Mouse (Mus musculus) T-helper 1 cell (primary cell): ENCODE results near the gene Iqschfp.

Experiments used
- in situ Hi-C: fragments of 300-600 bp; cut with MboI, MseI; formaldehyde crosslinking; loops from one replicate; pipeline ENCODE4 v1.15.1; 2025; ENCODE audit warnings: high pct_unique_total_duplicates

Gene Iqschfp

GRCm38 (mm10) chr3:68518586-68518985 is 626.6 kb downstream of the Iqschfp start:
- in situ Hi-C loops, result no loop called here

- in situ Hi-C loops, result no loop called here
Measured at GRCm38 (mm10) chr3:68525361-68525878, 633.4 kb downstream of the Iqschfp start.

DNA sequence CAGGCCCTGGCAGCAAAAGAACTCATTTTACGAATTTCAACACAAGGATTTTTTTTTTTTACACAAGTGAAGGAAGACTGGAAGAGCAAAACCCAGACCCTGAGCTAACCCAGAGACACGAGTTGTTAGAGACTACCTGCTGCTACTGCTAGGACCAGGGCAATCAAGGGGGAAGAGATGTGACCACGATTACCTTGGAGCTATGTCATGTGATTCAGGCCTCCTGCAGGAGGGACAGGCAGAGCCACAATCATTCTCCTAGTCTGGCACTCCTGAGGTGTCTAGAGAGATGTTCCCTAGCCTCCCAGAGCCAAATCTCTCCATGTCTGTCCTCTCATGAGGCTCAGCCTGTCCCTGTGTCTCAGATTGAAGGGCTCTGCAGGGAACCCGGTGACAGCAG is 634.4 kb downstream of the Iqschfp start:
- in situ Hi-C loops, result no loop called here

DNA sequence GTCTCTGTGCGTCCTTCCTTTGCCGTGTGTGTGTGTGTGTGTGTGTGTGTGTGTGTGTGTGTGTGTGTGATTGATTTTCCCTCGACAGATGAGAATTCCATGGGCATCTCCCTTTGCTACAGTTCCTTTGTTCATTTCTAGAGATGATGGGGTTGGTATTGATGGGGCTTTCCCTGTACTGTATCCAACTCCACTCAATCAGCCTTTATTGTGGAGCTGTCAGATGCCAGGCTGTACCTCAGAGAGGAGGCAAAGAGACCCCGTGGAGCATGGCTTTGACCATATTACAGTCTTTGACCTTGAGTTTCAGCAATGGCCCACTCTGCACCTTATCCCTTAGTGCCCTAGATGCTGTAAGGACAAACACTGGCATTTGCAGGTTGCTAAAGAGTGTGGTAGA is 635.1 kb downstream of the Iqschfp start:
- in situ Hi-C loops, result no loop called here

GRCm38 (mm10) chr3:68531908-68532307 is 639.9 kb downstream of the Iqschfp start:
- in situ Hi-C loops, result no loop called here

- in situ Hi-C loops, result no loop called here
Measured at GRCm38 (mm10) chr3:68534571-68535051, 642.6 kb downstream of the Iqschfp start.

DNA sequence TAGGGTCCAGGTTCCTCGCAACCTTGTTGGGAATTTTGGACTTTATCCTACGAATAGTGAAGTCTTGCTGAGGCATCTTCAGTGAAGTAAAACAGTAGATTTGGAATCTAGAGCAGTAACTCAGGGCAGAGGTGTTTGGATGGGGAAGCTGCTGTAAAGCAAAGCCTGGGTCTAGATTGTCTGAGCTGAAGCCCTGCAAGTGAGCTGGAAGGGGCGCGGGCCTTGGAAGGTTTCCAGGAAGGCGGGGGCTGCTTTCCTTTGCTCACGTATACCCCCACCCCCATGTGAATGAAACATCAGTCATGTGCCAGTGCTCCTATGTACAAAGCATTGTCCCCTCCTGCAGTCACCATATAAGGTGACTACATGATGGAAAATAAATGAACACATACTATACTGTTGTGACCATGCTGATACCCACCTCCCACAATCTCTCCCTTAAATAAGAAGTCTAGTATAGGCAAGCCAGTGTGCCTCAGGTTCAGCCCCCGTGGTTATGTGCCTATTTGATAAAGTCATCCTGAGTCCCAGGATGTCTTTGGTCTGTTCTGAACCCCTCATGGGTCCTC is 643.2 kb downstream of the Iqschfp start:
- in situ Hi-C loops, result no loop called here

GRCm38 (mm10) chr3:68536071-68536470 is 644.0 kb downstream of the Iqschfp start:
- in situ Hi-C loops, result no loop called here

GRCm38 (mm10) chr3:68541688-68542087 is 649.7 kb downstream of the Iqschfp start:
- in situ Hi-C loops, result loop anchor here (5.0 kb wide), 1 partner anchor 484 kb away; no protein-coding TSS in a partner anchor

DNA sequence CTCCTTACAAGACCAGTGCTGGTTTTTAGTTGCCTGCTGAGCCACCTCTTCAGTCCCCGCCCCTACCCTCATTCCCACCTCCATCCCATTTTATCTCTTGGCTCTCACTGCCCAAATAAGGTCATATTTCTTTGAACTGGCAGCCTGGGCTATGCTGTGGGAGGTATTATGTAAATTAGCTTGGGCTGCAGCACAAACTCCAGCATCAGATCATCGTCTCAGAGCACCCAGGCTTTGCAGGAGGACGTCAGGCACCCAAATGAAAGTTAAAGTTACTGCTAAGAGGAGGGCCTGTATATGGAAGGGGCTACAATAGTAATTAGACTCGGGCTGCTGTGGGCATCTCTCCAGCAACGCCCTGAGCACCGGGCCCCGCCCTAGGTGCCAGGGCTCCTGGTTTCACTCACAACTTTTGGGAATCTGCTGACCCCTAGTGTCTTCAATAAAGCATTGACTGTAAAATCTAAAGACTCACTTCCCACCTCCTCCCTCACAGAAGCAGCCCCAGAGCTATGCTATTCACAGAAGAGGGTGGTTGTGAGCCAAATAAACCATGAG is 651.0 kb downstream of the Iqschfp start:
- in situ Hi-C loops, result loop anchor here (5.0 kb wide), 1 partner anchor 486 kb away; no protein-coding TSS in a partner anchor

GRCm38 (mm10) chr3:68544811-68545210 is 652.8 kb downstream of the Iqschfp start:
- in situ Hi-C loops, result loop anchor here (5.0 kb wide), 1 partner anchor 488 kb away; no protein-coding TSS in a partner anchor

- in situ Hi-C loops, result no loop called here
Measured at GRCm38 (mm10) chr3:68545898-68546297, 653.9 kb downstream of the Iqschfp start.

- in situ Hi-C loops, result no loop called here
Measured at GRCm38 (mm10) chr3:68555087-68555662, 663.1 kb downstream of the Iqschfp start.

GRCm38 (mm10) chr3:68556891-68557290 is 664.9 kb downstream of the Iqschfp start:
- in situ Hi-C loops, result no loop called here

GRCm38 (mm10) chr3:68558744-68559143 is 666.7 kb downstream of the Iqschfp start:
- in situ Hi-C loops, result no loop called here

- in situ Hi-C loops, result no loop called here
Measured at GRCm38 (mm10) chr3:68560057-68560456, 668.0 kb downstream of the Iqschfp start.

- in situ Hi-C loops, result no loop called here
Measured at GRCm38 (mm10) chr3:68562838-68563237, 670.8 kb downstream of the Iqschfp start.

DNA sequence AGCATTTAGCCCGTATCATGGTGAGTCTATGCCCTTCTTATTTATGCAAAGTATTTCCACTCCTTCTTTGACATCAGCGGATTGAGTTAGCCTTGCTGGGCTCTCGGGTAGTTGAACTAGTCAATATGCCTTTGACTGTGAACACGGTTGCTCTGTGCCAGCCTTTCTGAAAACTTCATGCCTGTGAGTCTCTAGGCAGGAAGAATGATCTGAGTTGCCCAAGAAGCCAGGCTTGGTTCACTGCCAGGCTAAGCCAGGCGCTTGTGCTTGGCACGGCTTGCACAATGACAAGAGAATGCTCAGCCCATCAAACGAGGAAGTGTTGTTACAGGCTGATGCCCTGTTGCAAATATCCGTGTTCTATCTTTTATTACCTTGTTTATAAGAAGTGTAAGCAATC is 671.9 kb downstream of the Iqschfp start:
- in situ Hi-C loops, result no loop called here

DNA sequence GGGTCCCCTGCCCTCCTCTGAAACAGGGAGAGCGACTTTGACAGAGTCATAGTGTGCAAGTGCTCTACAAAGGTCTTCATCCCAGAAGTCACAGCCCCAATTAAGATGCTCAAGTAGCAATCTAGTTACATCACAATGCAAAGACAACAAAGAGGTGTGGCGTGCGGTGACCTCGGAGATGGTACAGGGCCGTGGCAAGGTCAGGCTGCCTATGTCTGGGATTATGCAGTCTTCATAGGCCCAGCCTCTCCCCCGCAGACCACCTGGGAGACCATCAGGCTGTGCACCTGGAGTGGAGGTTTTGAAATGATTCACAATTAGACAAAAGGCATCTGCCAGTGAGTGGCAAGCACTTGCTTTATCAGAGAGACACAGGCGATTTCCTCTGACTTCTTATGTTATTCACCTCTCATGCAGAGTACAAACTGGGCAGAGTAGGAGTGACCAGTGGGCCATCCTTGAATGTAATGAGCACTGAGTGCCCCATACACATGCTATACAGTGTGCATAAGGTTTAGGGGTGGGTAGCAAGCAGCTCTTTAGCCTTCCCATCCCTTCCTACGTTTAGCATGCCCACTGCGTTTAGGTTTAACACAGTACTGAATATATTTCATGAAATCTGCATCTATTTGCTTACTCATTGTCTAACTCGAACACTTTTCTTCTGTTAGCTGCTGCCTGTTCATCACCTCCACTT is 673.1 kb downstream of the Iqschfp start:
- in situ Hi-C loops, result no loop called here

DNA sequence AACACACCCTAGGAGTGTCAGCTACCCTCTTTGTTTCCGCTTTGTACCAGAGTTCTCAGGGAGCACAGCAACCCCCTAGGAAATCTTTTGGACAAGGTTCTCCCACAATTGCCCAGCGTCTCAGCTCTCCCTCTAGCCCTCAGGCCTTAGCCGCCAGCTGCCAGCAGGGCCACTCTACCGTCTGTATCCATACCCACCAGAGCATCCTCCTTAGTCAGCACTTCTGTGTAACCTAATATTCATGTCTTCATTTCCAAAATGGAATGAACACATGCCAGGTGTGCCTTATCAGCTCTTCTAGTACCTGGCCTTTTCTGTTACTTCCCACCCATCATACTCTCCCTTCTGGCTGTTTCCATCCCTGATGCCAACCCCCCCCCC is 673.6 kb downstream of the Iqschfp start:
- in situ Hi-C loops, result no loop called here

DNA sequence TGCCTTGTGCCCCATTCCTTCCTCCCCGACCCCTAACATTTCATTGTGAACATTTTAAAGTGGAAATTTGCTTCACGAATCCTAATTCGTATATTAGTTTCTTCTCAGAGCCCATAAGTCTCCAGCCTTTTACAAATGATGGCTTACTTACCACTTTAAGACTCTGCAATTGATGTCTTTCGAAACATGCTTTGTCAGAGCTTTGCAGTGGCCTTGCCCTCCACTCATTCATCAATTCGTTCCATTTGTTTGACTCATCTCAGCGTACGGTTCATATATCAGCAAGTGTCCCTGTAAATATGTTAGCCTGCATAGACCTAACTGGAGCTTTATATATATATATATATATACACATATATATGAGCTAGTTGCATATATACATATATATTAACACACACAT is 675.5 kb downstream of the Iqschfp start:
- in situ Hi-C loops, result no loop called here

- in situ Hi-C loops, result no loop called here
Measured at GRCm38 (mm10) chr3:68568149-68568548, 676.1 kb downstream of the Iqschfp start.
